Mouse (Mus musculus): ENCODE measurements around the gene Gsk3a.

GRCm38 (mm10) chr7:25267301-25267750, 29.7 kb upstream of the Gsk3a start, which contains the start of gene Cic:
- peak; percentile 97 for TF ChIP-seq POLR2A (IDR thresholded peaks at IDR 0.05; ENCODE audit: insufficient read depth, low read length)
- TF ChIP-seq CTCF (IDR thresholded peaks at IDR 0.05; ENCODE audit: low read depth, low read length), result no peak
- 0 out of 2 replicates have a peak, but pooled peaks have one; percentile 18 for TF ChIP-seq EP300 (IDR thresholded peaks at IDR 0.05; ENCODE audit: insufficient read depth, low read depth, low read length)
